Mouse (Mus musculus) intestine, embryonic 16.5 days (tissue): ENCODE data around the gene Ckap2l. TPM values are rescaled to one million over a fixed set of nuclear protein-coding genes. Genes with fewer than 3 reads are reported as not detected.

Experiments
- ATAC-seq: fragments of 200-750 bp; cut with Nextera tagmentation; 2 replicates; pipeline ENCODE4 v1.8.0; 2017; ENCODE audit warnings: moderate TSS enrichment, moderate library complexity
- H3K27ac ChIP-seq: fragments of 300-500 bp; sonication (generic); 2 replicates; pipeline ENCODE4 v1.5.1; 2014; ENCODE audit warnings: mild to moderate bottlenecking, low read length
- H3K27me3 ChIP-seq: fragments of 300-500 bp; sonication (generic); replicated peaks from 2 replicates; pipeline ENCODE4 v1.6.1; 2014; ENCODE audit warnings: low read length, control low read depth, mixed read lengths; ENCODE audit not compliant: control insufficient read depth, insufficient read depth
- H3K36me3 ChIP-seq: fragments of 300-500 bp; sonication (generic); 2 replicates; pipeline ENCODE4 v1.6.1; 2014; ENCODE audit warnings: low read length, control low read depth; ENCODE audit not compliant: control insufficient read depth, insufficient read depth
- H3K4me1 ChIP-seq: fragments of 300-500 bp; sonication (generic); 2 replicates; pipeline ENCODE4 v1.6.1; 2014; ENCODE audit warnings: low read length, control low read depth, mixed read lengths; ENCODE audit not compliant: control insufficient read depth, insufficient read depth
- H3K4me2 ChIP-seq: fragments of 300-500 bp; sonication (generic); 2 replicates; pipeline ENCODE4 v1.6.1; 2014; ENCODE audit warnings: low read depth, low read length, control low read depth
- H3K4me3 ChIP-seq: fragments of 300-500 bp; sonication (generic); 2 replicates; pipeline ENCODE4 v1.5.1; 2014; ENCODE audit warnings: mild to moderate bottlenecking, low read length
- H3K9ac ChIP-seq: fragments of 300-500 bp; sonication (generic); 2 replicates; pipeline ENCODE4 v1.6.1; 2014; ENCODE audit warnings: low read depth, low read length
- H3K9me3 ChIP-seq: fragments of 300-500 bp; sonication (generic); 2 replicates; pipeline ENCODE4 v1.6.1; 2016; ENCODE audit warnings: low read length, control low read depth; ENCODE audit not compliant: control insufficient read depth
- WGBS: fragments of 180-500 bp; shearing (Covaris S2); extraction: QIAGEN DNeasy Blood & Tissue Kit; methylation state at CpG from one replicate; pipeline ENCODE4 v1.1.7; 2014; 5-methylcytosine and 5-hydroxymethylcytosine counted together
- polyA plus RNA-seq: library from polyadenylated mRNA; unstranded; fragments of >200 nt; fragmentation: Nextera tagmentation; extraction: Ambion mirVana; gene quantifications from 2 replicates; pipeline ENCODE4 v1.2.1, GENCODE M21; 2015

Gene Ckap2l
- polyA plus RNA-seq, 1 experiment from 2014 or later = 32.7 TPM

GRCm38 (mm10) chr2:129244446-129245120, 52.4 kb downstream of the Ckap2l start:
- no peaks in the 10 kb centered on the region for H3K9me3 ChIP-seq
- 80% methylated on average over 20 of the region's 20 CpGs for WGBS

GRCm38 (mm10) chr2:129243786-129244185, 53.2 kb downstream of the Ckap2l start:
- Histone ChIP-seq H3K36me3 (no peaks in the 10 kb centered on the region), H3K9me3 (no peaks in the 10 kb centered on the region), H3K9ac (peak overlapping the region; percentile 24; the same call in 1 of the 2 replicates), H3K4me3 (no peak overlapping the region), H3K4me1 (peaks cover 23% of the 10 kb centered on the region), H3K27me3 (no peaks in the 10 kb centered on the region), H3K4me2 (no peak overlapping the region), H3K27ac (no peak overlapping the region)
- WGBS = 44% methylated on average over 9 of the region's 9 CpGs
- no peak for ATAC-seq

More at GRCm38 (mm10) chr2:129244446-129245120, 52.4 kb downstream of the Ckap2l start:
- no peak overlapping the region; the same call in 1 of the 2 replicates for H3K27ac ChIP-seq
- no peak overlapping the region for H3K4me2 ChIP-seq
- no peaks in the 10 kb centered on the region for H3K36me3 ChIP-seq
- H3K4me1 ChIP-seq = peaks cover 23% of the 10 kb centered on the region
- H3K27me3 ChIP-seq = no peaks in the 10 kb centered on the region
- H3K9ac ChIP-seq = no peak overlapping the region
- ATAC-seq = no peak
- no peak overlapping the region for H3K4me3 ChIP-seq

- no peak for ATAC-seq
- Histone ChIP-seq H3K27ac (no peak overlapping the region), H3K36me3 (no peaks in the 10 kb centered on the region), H3K27me3 (no peaks in the 10 kb centered on the region), H3K9ac (no peak overlapping the region), H3K4me2 (no peak overlapping the region), H3K4me3 (no peak overlapping the region), H3K4me1 (peaks cover 23% of the 10 kb centered on the region), H3K9me3 (no peaks in the 10 kb centered on the region)
- 86% methylated on average over 4 of the region's 4 CpGs for WGBS
These were observed 54.0 kb downstream of the Ckap2l start for GRCm38 (mm10) chr2:129243005-129243404.

GRCm38 (mm10) chr2:129241845-129242833, 54.9 kb downstream of the Ckap2l start:
- Histone ChIP-seq H3K4me3 (no peak overlapping the region), H3K4me1 (peaks cover 20% of the 10 kb centered on the region), H3K9me3 (no peaks in the 10 kb centered on the region), H3K9ac (no peak overlapping the region), H3K36me3 (no peaks in the 10 kb centered on the region), H3K27ac (no peak overlapping the region), H3K27me3 (no peaks in the 10 kb centered on the region), H3K4me2 (no peak overlapping the region)
- 56% methylated on average over 7 of the region's 7 CpGs for WGBS
- no peak for ATAC-seq

GRCm38 (mm10) chr2:129240726-129241432, 56.1 kb downstream of the Ckap2l start:
- H3K4me3 ChIP-seq = no peak overlapping the region
- WGBS = 60% methylated on average over 9 of the region's 9 CpGs
- H3K9ac ChIP-seq = no peak overlapping the region
- no peak overlapping the region for H3K27ac ChIP-seq
- H3K4me2 ChIP-seq = no peak overlapping the region
- H3K27me3 ChIP-seq = no peaks in the 10 kb centered on the region
- no peak for ATAC-seq
- H3K9me3 ChIP-seq = no peaks in the 10 kb centered on the region
- H3K4me1 ChIP-seq = peaks cover 14% of the 10 kb centered on the region; the same call in 1 of the 2 replicates
- H3K36me3 ChIP-seq = no peaks in the 10 kb centered on the region

GRCm38 (mm10) chr2:129236526-129236925, 60.5 kb downstream of the Ckap2l start:
- no peak overlapping the region for H3K4me2 ChIP-seq
- H3K9me3 ChIP-seq = no peaks in the 10 kb centered on the region
- H3K27me3 ChIP-seq = no peaks in the 10 kb centered on the region
- no peaks in the 10 kb centered on the region for H3K36me3 ChIP-seq
- no peak overlapping the region for H3K9ac ChIP-seq
- H3K4me1 ChIP-seq = peaks cover 4% of the 10 kb centered on the region; the same call in 1 of the 2 replicates
- no peak overlapping the region for H3K27ac ChIP-seq
- ATAC-seq = no peak
- no peak overlapping the region for H3K4me3 ChIP-seq
- WGBS = 87% methylated on average over 4 of the region's 4 CpGs

GRCm38 (mm10) chr2:129234731-129235130, 62.3 kb downstream of the Ckap2l start:
- whole genome bisulfite sequencing = 54% methylated on average over 2 of the region's 2 CpGs
- H3K4me1 ChIP-seq = peaks cover 2% of the 10 kb centered on the region; the same call in 1 of the 2 replicates
- no peaks in the 10 kb centered on the region for H3K27me3 ChIP-seq
- no peak overlapping the region for H3K4me2 ChIP-seq
- H3K4me3 ChIP-seq = no peak overlapping the region
- H3K9ac ChIP-seq = no peak overlapping the region
- ATAC-seq = no peak
- no peak overlapping the region for H3K27ac ChIP-seq
- H3K36me3 ChIP-seq = no peaks in the 10 kb centered on the region
- H3K9me3 ChIP-seq = no peaks in the 10 kb centered on the region

GRCm38 (mm10) chr2:129233803-129234477, 63.1 kb downstream of the Ckap2l start:
- no peak for ATAC-seq
- WGBS = 44% methylated on average over 9 of the region's 9 CpGs
- H3K4me1 ChIP-seq = peaks cover 2% of the 10 kb centered on the region; the same call in 1 of the 2 replicates
- no peak overlapping the region for H3K4me3 ChIP-seq
- H3K27ac ChIP-seq = no peak overlapping the region
- no peak overlapping the region for H3K4me2 ChIP-seq
- H3K27me3 ChIP-seq = no peaks in the 10 kb centered on the region
- no peak overlapping the region for H3K9ac ChIP-seq
- no peaks in the 10 kb centered on the region for H3K9me3 ChIP-seq
- no peaks in the 10 kb centered on the region for H3K36me3 ChIP-seq
